Mouse (Mus musculus) MEL (cell line): ENCODE measurements around the gene Dnm1.

Source experiments
- CTCF ChIP-seq, 3 experiments: IDR thresholded peaks in 2 of 3; conservative IDR thresholded peaks in 1 of 3; 2 replicates each; pipeline ENCODE4 v1.5.1; 2011 to 2012; ENCODE audit warnings: low read length in 3 of 3, low read depth in 2 of 3, mild to moderate bottlenecking in 2 of 3, improper control_type of control experiment in 1 of 3, inconsistent platforms in 1 of 3, mixed read lengths in 1 of 3, moderate library complexity in 1 of 3; ENCODE audit not compliant: control insufficient read depth in 1 of 3, insufficient read depth in 1 of 3, poor library complexity in 1 of 3, severe bottlenecking in 1 of 3
- MEF2A ChIP-seq: IDR thresholded peaks from 2 replicates; pipeline ENCODE4 v1.6.1; 2014; ENCODE audit warnings: low read depth, mild to moderate bottlenecking, inconsistent platforms, low read length, improper control_type of control experiment; ENCODE audit not compliant: poor library complexity, insufficient replicate concordance, severe bottlenecking; ENCODE audit errors: extremely low read depth
- TAL1 ChIP-seq: IDR thresholded peaks from 2 replicates; pipeline ENCODE4 v1.6.1; 2012; ENCODE audit warnings: mild to moderate bottlenecking, inconsistent platforms, low read length, moderate library complexity, mixed read lengths

DNA sequence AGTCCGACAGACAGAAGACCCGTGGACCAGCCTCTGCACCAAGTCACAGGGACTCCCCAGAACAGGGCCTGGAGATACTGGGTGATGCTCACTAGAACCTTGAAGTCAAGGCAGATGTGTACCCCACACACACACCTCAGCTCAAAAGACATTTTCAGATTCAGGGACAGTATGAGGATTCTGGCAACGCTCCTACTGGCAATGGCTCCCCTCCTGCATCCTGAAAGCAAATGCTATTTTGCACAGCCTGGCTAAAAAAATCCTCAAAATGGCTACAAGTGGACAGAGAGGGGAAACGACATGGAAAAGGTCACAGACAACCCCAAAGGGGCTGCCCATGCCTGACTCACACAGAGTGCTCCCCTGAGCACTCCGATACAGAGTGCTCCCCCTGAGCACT, 21.0 kb downstream of the Dnm1 start:
- TF ChIP-seq TAL1 (no peak), MEF2A (no peak), CTCF (IDR thresholded peaks at IDR 0.05 in 2 of 3, conservative IDR thresholded peaks at IDR 0.05 in 1 of 3; ENCODE audit: control insufficient read depth in 1 of 3, insufficient read depth in 1 of 3, low read depth in 2 of 3, low read length in 3 of 3, poor library complexity in 1 of 3, severe bottlenecking in 1 of 3) (no peak)
